Mouse (Mus musculus): ENCODE results near the gene Prkab2.
A peak's percentile ranks its signal among the peaks of the same experiment; 100 is the strongest.

The Prkab2 gene

DNA sequence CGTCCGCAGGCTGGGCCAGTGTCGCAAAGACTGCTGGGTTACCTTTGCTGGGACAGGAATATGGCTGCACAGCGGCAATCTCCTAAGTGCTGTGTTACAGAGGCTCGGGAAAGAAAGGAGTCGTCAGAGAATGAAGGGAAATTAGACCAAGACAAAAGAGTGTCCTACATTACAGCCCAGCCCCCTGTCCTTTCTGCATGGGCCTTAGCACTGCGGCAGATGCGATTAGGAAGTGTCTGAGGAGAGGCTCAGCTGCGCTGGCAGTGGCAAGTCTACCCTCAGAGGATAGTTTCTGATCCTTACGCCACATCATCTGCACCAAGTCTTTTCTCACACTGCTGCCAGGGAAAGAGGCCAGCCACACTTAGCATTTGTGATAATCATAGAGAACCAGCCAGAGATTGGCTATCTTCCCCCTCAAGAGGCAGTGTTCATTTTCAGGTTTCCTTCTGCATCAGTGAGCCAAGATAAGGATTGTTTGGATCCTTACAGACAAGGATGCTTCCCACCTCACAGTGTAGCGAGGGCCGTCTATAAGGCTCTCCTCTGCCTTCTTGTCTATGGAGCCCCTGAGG, 33.5 kb downstream of the Prkab2 start:
- DNase-seq (ENCODE audit: low spot score), result no peak

DNA sequence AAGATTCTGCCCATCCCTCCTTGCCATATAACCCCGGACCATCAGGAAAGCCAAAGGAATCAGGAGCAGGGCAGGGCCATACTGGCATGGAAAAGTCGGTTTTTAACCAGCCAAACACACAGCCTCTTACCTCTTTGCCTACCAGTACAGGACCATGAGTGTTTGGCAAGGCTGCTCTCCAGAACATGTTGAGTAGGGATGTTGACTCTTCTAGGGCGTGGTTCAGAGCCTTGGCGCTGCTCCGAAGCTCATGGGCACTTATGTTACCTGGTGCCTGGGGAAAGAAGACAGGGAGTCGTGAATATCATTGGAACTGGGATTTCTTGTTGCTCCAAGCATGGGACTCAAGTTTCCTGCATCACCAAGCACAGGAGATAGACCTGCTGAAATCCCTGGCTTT, 35.8 kb downstream of the Prkab2 start:
- DNase-seq (ENCODE audit: low spot score), result no peak

DNA sequence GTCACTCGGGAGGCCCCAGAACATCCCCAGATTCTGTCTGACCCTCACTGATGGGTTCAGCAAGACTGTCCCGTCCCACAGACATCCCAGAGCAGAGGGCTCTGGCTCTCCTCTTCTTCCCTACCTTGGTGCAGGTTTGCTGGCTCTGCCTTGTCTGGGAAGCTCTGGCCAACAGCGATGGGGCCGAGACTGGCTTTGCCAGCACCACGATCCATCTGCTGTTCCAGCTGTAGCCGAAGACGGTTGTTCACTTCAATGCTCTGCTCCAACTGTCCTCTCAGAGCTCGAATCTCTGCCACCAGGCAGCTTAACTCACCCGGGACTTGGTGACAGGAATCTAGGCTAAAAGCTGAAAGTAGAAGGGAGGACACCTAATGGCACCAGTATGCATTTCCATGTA, 38.9 kb downstream of the Prkab2 start:
- DNase-seq (ENCODE audit: low spot score), result no peak

DNA sequence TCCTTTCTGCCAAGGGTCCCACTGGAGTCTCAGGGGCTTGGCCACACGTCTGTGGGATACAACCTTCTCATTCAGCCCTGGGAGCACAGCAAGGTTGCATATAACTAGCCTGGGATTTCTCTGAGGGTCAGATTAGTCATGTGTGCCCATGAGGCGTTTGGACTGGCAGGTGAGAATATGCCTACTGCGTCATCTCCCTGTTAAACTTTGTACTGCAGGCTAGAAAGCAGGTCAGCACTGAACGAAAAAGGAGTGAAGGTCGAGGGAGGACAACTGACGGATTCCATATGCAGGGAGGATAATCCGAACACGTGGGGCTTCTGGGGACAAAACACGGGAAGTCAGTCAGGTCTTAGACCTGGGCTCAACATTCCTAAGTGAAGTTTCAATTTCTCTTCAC, 39.3 kb downstream of the Prkab2 start:
- no peak for DNase-seq (ENCODE audit: low spot score)

DNA sequence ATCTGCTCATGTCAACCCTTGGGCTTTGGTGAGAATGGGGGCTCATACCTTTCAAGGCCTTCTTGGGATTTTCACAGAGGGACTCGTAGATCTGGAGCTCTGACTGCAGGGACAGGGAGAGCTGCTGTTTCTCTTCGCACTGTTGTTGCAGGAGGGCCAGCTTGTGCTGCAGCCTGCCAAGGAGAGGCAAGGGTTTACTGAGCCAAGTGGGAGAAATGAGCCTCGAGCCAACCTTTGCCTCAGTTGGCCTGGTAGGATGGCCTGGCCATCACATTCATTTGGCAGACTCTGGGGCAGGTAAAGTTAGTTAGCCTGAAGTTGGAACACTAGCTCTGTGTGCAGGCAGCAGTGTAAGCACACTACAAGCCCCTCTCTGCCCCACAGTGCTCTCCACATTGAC, 41.1 kb downstream of the Prkab2 start:
- no peak for DNase-seq (ENCODE audit: low spot score)

DNA sequence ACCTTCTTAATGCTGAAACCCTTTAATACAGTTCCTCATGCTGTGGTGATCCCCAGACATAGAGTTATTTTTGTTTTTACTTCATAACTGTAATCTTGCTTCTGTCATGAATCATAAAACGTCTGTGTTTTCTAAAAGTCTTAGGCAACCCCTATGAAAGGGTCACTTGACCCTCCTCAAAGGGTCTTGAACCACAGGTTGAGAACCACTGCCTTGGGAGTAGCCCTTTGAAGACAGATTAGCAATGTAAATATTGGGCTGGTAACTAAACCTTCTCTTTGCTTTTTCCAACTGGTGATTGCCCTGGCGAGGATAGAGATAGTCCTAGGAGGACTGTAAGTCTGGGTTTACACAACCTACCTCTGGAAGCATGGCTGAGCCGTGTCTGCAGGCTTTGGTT, 43.2 kb downstream of the Prkab2 start:
- DNase-seq (ENCODE audit: low spot score), result no peak

DNA sequence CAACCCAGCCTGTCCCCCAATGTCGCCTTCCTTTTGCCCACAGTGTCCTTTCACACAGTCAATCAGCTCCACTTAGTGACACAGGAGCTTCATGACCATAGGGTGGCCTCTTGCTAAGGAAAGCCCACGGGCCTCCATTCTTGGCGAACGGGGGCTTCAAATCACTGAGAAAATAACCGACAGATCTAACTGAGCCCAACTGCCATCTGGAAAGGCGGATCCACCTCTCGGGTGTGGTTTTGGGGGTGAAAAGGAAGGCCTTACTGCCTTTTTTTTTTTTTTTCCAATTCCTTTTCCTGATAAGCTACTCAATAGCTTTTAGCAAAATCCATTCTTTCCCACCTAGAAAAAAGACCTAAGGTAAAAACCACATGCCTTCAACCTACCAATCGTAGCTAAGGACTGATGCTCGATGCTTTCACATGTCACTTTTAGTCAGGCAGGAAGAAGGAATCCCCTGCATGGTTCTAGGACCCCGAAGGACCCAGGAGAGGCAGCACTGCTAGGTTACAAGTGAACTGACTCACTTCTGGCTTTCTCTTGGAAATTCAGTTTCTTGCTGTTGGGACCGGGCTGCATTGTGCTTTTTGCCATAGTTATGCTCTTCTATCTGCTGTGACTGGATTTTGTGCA, 44.6 kb downstream of the Prkab2 start:
- DNase-seq (ENCODE audit: low spot score), result no peak

DNA sequence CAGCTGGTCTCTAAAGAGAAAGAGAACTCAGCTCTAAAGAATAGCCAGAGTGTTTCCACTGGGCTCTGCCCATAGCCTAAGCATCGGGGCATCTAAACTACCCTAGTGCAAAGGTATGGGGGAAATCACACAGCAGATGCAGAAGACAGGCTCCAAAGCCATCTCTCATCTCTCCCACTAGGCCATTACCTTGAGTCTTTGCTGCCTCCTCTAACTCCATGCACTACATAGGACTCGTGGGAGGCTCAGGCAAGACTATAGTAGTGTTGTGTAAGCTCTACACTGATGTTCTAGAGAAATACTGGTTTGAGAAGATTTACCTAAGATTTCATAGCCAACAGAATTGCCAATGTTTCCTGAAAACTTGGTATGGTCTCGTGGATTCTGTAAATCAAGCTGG, 47.5 kb downstream of the Prkab2 start:
- no peak for DNase-seq (ENCODE audit: low spot score)

DNA sequence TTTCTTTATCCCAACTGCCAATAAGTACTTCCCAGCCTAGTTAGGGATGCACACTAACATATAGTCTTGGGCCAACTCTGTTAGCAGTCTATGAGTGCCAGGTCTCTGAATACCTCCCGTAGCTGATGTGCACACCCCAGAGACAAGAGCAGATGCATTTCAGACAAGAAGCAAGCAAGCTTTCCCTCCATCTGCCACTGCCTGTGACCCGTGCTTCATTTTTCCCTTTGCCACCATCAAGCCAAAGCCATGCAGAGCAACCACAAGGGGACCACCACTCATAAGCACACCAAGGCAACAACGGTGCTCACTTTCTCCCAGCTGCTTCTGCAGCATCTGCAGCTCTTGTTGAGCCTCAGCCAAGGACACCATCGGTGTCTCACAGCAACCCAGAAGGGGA, 48.6 kb downstream of the Prkab2 start:
- DNase-seq (ENCODE audit: low spot score), result no peak

DNA sequence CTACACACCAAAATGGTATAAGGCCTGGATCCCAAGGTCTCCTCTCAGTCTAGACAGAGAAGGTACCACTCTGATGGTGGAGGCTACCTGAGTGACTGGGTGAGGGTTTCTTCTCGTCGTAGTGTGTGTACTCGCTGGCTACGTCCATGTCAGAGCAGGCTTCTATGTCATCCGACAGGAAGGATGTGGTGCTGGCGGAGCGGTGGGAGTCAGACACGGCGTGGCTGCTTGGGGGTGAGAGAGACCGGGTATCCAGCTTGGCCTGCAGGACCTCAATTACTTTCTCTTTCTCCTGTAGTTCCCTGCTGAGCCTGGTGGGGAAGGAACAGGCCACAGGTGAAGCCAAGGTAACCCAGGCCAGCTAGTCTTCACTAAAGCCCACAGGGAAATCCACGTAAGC, 52.1 kb downstream of the Prkab2 start:
- no peak for DNase-seq (ENCODE audit: low spot score)

DNA sequence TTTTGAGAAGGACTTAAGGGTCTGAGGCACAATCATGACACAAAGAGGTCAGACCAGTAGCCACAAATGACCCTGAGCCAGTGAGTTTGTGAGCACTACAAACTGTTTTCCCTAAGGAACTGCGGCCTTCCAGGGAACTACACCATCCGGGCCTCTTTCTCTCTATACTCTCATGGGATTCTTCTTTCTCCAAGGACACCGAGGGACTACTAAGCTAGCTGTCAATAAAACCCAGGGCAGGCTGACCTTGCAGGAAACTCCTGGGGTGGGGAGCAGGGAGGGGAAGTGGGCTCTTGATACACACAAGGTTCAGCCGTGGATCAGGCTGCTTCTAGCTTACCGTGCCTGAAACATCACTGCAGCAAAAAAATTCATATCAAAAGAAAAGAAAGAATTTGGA, 52.9 kb downstream of the Prkab2 start:
- peak; percentile 68 for DNase-seq (ENCODE audit: low spot score)

DNA sequence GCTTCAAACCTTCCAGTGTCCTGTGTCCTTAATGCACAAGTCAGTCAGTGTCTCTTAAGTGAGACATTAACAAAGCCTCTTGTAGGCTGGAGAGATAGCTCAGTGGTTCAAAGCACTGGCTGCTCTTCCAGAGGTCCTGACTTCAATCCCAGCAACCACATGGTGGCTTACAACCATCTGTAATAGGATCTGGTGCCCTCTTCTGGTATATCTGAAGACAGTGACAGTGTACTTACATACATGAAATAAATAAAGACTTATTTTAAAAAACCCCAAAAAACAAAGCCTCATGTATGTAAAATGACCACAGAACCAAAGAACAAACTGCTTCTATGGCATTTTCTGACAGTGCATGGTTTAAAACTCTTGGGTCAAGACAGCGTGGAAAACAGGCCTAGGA, 57.9 kb downstream of the Prkab2 start:
- no peak for DNase-seq (ENCODE audit: low spot score)

DNA sequence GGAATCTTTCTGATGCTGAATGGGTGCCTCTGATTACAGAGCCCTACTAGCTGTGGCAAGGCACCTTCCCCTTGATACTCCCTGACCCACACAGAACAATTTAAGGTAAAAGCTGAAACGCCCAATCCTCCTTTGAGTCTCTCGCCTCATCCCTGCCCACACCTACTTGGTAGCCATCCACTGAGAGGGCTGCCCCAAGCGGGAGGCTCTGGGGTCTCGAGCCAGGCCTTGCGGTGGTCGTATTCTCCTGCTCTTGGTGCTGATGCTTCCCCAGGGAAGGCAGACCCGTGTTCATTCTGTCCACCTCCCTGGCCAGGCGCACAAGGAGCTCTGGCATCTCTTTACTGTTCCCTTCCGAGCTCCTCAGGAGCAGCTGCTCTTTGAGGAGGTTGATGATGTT, 61.1 kb downstream of the Prkab2 start:
- DNase-seq (ENCODE audit: low spot score), result no peak
